8 mouse cellular contexts compared by ENCODE assay signal in genomic region chr6:93758114-93758513, GRCm38 (mm10).
DNase-seq lines count a peak whose midpoint lies in the region; ATAC-seq and TF ChIP-seq lines count a peak whose summit lies in the region.

No protein-coding gene starts in this region.

- no peaks in the 10 kb centered on the region for H3K9me3 ChIP-seq in hindbrain, embryonic 10.5 days
- H3K9me3 ChIP-seq in hindbrain, postnatal 0 days (ENCODE audit: low read length) = no peaks in the 10 kb centered on the region
- no peaks in the 10 kb centered on the region for H3K9me3 ChIP-seq in embryonic facial prominence, embryonic 14.5 days (ENCODE audit: control insufficient read depth, low read length)
- no peaks in the 10 kb centered on the region for H3K9me3 ChIP-seq in hindbrain, embryonic 12.5 days (replicated peaks)
- H3K9me3 ChIP-seq in midbrain, embryonic 14.5 days (ENCODE audit: control insufficient read depth, low read length) = no peaks in the 10 kb centered on the region

- ATAC-seq in hindbrain, postnatal 0 days = no peak
- ATAC-seq in embryonic facial prominence, embryonic 14.5 days (ENCODE audit: low read depth) = no peak
- ATAC-seq in hindbrain, embryonic 12.5 days (ENCODE audit: low FRiP score) = no peak
- no peak for ATAC-seq in midbrain, embryonic 14.5 days (ENCODE audit: low FRiP score, low TSS enrichment)

- H3K36me3 ChIP-seq in hindbrain, embryonic 10.5 days = peaks cover 38% of the 10 kb centered on the region
- peaks cover 8% of the 10 kb centered on the region; the same call in 1 of the 2 replicates for H3K36me3 ChIP-seq in hindbrain, postnatal 0 days (ENCODE audit: insufficient read depth, low read length)
- 0 out of 2 replicates have a peak, but pooled peaks cover 4% of the 10 kb centered on the region for H3K36me3 ChIP-seq in embryonic facial prominence, embryonic 14.5 days (ENCODE audit: control insufficient read depth, insufficient read depth, low read length)
- H3K36me3 ChIP-seq in hindbrain, embryonic 12.5 days = 0 out of 2 replicates have a peak, but pooled peaks cover 4% of the 10 kb centered on the region
- H3K36me3 ChIP-seq in midbrain, embryonic 14.5 days (ENCODE audit: control insufficient read depth, insufficient read depth, low read length) = peaks cover 35% of the 10 kb centered on the region

- DNase-seq in hindbrain, embryonic 10.5 days (ENCODE audit: low spot score) = no peak
- DNase-seq in hindbrain, postnatal 0 days (ENCODE audit: low spot score) = no peak
- DNase-seq in embryonic facial prominence, embryonic 14.5 days (ENCODE audit: low spot score) = no peak
- DNase-seq in midbrain, embryonic 14.5 days = no peak
- DNase-seq in urinary bladder, postnatal 4 days (ENCODE audit: low spot score in 2 of 2) = no peak
- DNase-seq in left cerebral cortex, postnatal 36 days (ENCODE audit: low spot score in 2 of 2) = no peak
- no peak for DNase-seq in frontal cortex, postnatal 10 days (ENCODE audit: low spot score in 2 of 2)

- no peak overlapping the region for H3K4me2 ChIP-seq in hindbrain, postnatal 0 days (ENCODE audit: low read depth, low read length)
- H3K4me2 ChIP-seq in embryonic facial prominence, embryonic 14.5 days (ENCODE audit: low read depth, low read length) = 0 out of 2 replicates have a peak overlapping the region, but pooled peaks have one; percentile 15
- H3K4me2 ChIP-seq in hindbrain, embryonic 12.5 days (replicated peaks) = no peak overlapping the region
- H3K4me2 ChIP-seq in midbrain, embryonic 14.5 days (ENCODE audit: low read length) = no peak overlapping the region

- TF ChIP-seq CTCF in hindbrain, postnatal 0 days (IDR thresholded peaks at IDR 0.05; ENCODE audit: low read depth) = no peak

- no peaks in the 10 kb centered on the region for H3K27me3 ChIP-seq in hindbrain, embryonic 10.5 days (ENCODE audit: insufficient read depth, poor library complexity, severe bottlenecking)
- H3K27me3 ChIP-seq in hindbrain, postnatal 0 days (ENCODE audit: insufficient read depth, low read length) = no peaks in the 10 kb centered on the region
- H3K27me3 ChIP-seq in embryonic facial prominence, embryonic 14.5 days (replicated peaks; ENCODE audit: control insufficient read depth, insufficient read depth, low read length) = no peaks in the 10 kb centered on the region
- H3K27me3 ChIP-seq in hindbrain, embryonic 12.5 days = no peaks in the 10 kb centered on the region
- H3K27me3 ChIP-seq in midbrain, embryonic 14.5 days (ENCODE audit: control insufficient read depth, insufficient read depth, low read length) = no peaks in the 10 kb centered on the region

- H3K4me3 ChIP-seq in hindbrain, embryonic 10.5 days = no peak overlapping the region
- H3K4me3 ChIP-seq in hindbrain, postnatal 0 days (ENCODE audit: low read length) = no peak overlapping the region
- no peak overlapping the region for H3K4me3 ChIP-seq in embryonic facial prominence, embryonic 14.5 days (ENCODE audit: low read depth, low read length)
- no peak overlapping the region for H3K4me3 ChIP-seq in hindbrain, embryonic 12.5 days
- H3K4me3 ChIP-seq in midbrain, embryonic 14.5 days (replicated peaks; ENCODE audit: low read depth, low read length) = no peak overlapping the region

- no peak overlapping the region for H3K9ac ChIP-seq in hindbrain, postnatal 0 days (replicated peaks; ENCODE audit: low read length)
- peak overlapping the region; percentile 45 for H3K9ac ChIP-seq in embryonic facial prominence, embryonic 14.5 days (ENCODE audit: low read depth, low read length)
- no peak overlapping the region for H3K9ac ChIP-seq in hindbrain, embryonic 12.5 days
- H3K9ac ChIP-seq in midbrain, embryonic 14.5 days (replicated peaks; ENCODE audit: low read length) = no peak overlapping the region

- peaks cover 17% of the 10 kb centered on the region for H3K4me1 ChIP-seq in hindbrain, embryonic 10.5 days (replicated peaks)
- no peaks in the 10 kb centered on the region for H3K4me1 ChIP-seq in hindbrain, postnatal 0 days (ENCODE audit: insufficient read depth, low read length)
- peaks cover 7% of the 10 kb centered on the region for H3K4me1 ChIP-seq in embryonic facial prominence, embryonic 14.5 days (ENCODE audit: control insufficient read depth, insufficient read depth, low read length)
- H3K4me1 ChIP-seq in hindbrain, embryonic 12.5 days = peaks cover 9% of the 10 kb centered on the region; the same call in 1 of the 2 replicates
- H3K4me1 ChIP-seq in midbrain, embryonic 14.5 days (ENCODE audit: control insufficient read depth, insufficient read depth, low read length) = peaks cover 4% of the 10 kb centered on the region; the same call in 1 of the 2 replicates

- intact Hi-C loops in left cerebral cortex, postnatal 36 days (cut with DNase I) = loop anchor here (10.0 kb wide), 2 partner anchors 157 to 297 kb away; no protein-coding TSS in a partner anchor

- peak overlapping the region; percentile 42 for H3K27ac ChIP-seq in hindbrain, embryonic 10.5 days
- H3K27ac ChIP-seq in hindbrain, postnatal 0 days = no peak overlapping the region
- peak overlapping the region; percentile 61 for H3K27ac ChIP-seq in embryonic facial prominence, embryonic 14.5 days (replicated peaks; ENCODE audit: low read depth, low read length)
- H3K27ac ChIP-seq in hindbrain, embryonic 12.5 days = peak overlapping the region; percentile 24
- peak overlapping the region; percentile 73 for H3K27ac ChIP-seq in midbrain, embryonic 14.5 days (replicated peaks; ENCODE audit: low read depth, low read length)

- 58% methylated on average over 3 of the region's 3 CpGs for WGBS in hindbrain, embryonic 10.5 days
- WGBS in hindbrain, postnatal 0 days = 54% methylated on average over 3 of the region's 3 CpGs
- 70% methylated on average over 3 of the region's 3 CpGs for WGBS in embryonic facial prominence, embryonic 14.5 days
- WGBS in hindbrain, embryonic 12.5 days = 58% methylated on average over 3 of the region's 3 CpGs
- 50% methylated on average over 3 of the region's 3 CpGs for whole genome bisulfite sequencing in midbrain, embryonic 14.5 days
